Mouse (Mus musculus) bone marrow, adult 2 months (tissue): ENCODE results near the gene Gm42957. TPM values are rescaled to one million over a fixed set of nuclear protein-coding genes. Genes with fewer than 3 reads are reported as not detected.

ENCODE experiments used
- H3K27ac ChIP-seq: fragments of 200-500 bp; 2 replicates; pipeline ENCODE4 v1.5.1; 2012; ENCODE audit warnings: low read depth, mild to moderate bottlenecking, control low read depth, inconsistent platforms, low read length; ENCODE audit not compliant: control insufficient read depth, poor library complexity, insufficient read depth
- H3K4me1 ChIP-seq: fragments of 200-500 bp; 2 replicates; pipeline ENCODE4 v1.6.1; 2011; ENCODE audit warnings: low read length; ENCODE audit not compliant: control insufficient read depth, insufficient read depth
- H3K4me3 ChIP-seq: fragments of 200-500 bp; replicated peaks from 2 replicates; pipeline ENCODE3; 2011; ENCODE audit warnings: mild to moderate bottlenecking, low read depth, low read length, control low read depth; ENCODE audit not compliant: control insufficient read depth
- CTCF ChIP-seq: fragments of 200-500 bp; IDR thresholded peaks from 2 replicates; pipeline ENCODE4 v1.5.1; 2011; ENCODE audit warnings: low read length, control low read depth; ENCODE audit not compliant: control insufficient read depth, insufficient read depth
- POLR2A ChIP-seq: fragments of 200-500 bp; IDR thresholded peaks from 2 replicates; pipeline ENCODE4 v1.6.1; 2011; ENCODE audit warnings: low read depth, mild to moderate bottlenecking, control low read depth, low read length, borderline replicate concordance; ENCODE audit not compliant: control insufficient read depth
- WGBS: fragments of 180-500 bp; shearing (Covaris S2); methylation state at CpG from one replicate; pipeline ENCODE4 v1.1.7; 2018; 5-methylcytosine and 5-hydroxymethylcytosine counted together
- polyA plus RNA-seq: library from polyadenylated mRNA; stranded (reverse); fragments of >200 nt; gene quantifications from 2 replicates; pipeline ENCODE4 v1.2.4, GENCODE M21; 2011; ENCODE audit warnings: low replicate concordance; ENCODE audit not compliant: missing spikeins, insufficient read depth, insufficient read length

The Gm42957 gene
- polyA plus RNA-seq, 1 experiment, result not detected

- H3K27ac ChIP-seq, result no peak overlapping the region
- TF ChIP-seq CTCF (no peak), POLR2A (no peak)
- 83% methylated on average over 1 of the region's 1 CpGs for WGBS
These were observed 1.3 kb upstream of the Gm42957 start for GRCm38 (mm10) chr3:96634015-96634414.

GRCm38 (mm10) chr3:96635906-96636305 lies 632 bp downstream of the Gm42957 start:
- Histone ChIP-seq H3K27ac (peak overlapping the region; percentile 87), H3K4me3 (peak overlapping the region; percentile 92), H3K4me1 (peaks cover 1% of the 10 kb centered on the region; the same call in 1 of the 2 replicates)
- WGBS, result 5% methylated on average over 15 of the region's 15 CpGs
- TF ChIP-seq CTCF, result no peak
- no peak for TF ChIP-seq POLR2A

More at GRCm38 (mm10) chr3:96634015-96634414, 1.3 kb upstream of the Gm42957 start:
- H3K4me1 ChIP-seq, result peaks cover 1% of the 10 kb centered on the region; the same call in 1 of the 2 replicates
- no peak overlapping the region for H3K4me3 ChIP-seq

- no peak overlapping the region for H3K27ac ChIP-seq
- H3K4me1 ChIP-seq, result peaks cover 1% of the 10 kb centered on the region; the same call in 1 of the 2 replicates
- no peak overlapping the region for H3K4me3 ChIP-seq
- TF ChIP-seq CTCF, result no peak
- TF ChIP-seq POLR2A, result no peak
- 63% methylated on average over 11 of the region's 11 CpGs for whole genome bisulfite sequencing
These were observed 1.2 kb downstream of the Gm42957 start for GRCm38 (mm10) chr3:96636448-96636847.

- TF ChIP-seq POLR2A, result no peak
- peak; percentile 66 for TF ChIP-seq CTCF
- Histone ChIP-seq H3K4me1 (peaks cover 1% of the 10 kb centered on the region; the same call in 1 of the 2 replicates), H3K4me3 (no peak overlapping the region), H3K27ac (no peak overlapping the region)
- 76% methylated on average over 1 of the region's 1 CpGs for WGBS
These were observed 3.9 kb downstream of the Gm42957 start for GRCm38 (mm10) chr3:96639219-96639618.

GRCm38 (mm10) chr3:96645018-96645649 lies 9.9 kb downstream of the Gm42957 start, which contains the start of gene Itga10:
TSS of gene Itga10 (plus strand) at chr3:96645584.
- Histone ChIP-seq H3K4me3 (no peak within 1 kb of the TSS), H3K4me1 (no peaks in the 10 kb centered on the region), H3K27ac (no peak within 1 kb of the TSS)
- TF ChIP-seq CTCF (peak; percentile 51; the same call in 1 of the 2 replicates), POLR2A (no peak)
- WGBS, result 76% methylated on average over 7 of the region's 7 CpGs

- WGBS, result 85% methylated on average over 3 of the region's 3 CpGs
- TF ChIP-seq POLR2A, result no peak
- no peak for TF ChIP-seq CTCF
These were observed 12.1 kb downstream of the Gm42957 start for GRCm38 (mm10) chr3:96647365-96647764.

GRCm38 (mm10) chr3:96660901-96661300 lies 25.6 kb downstream of the Gm42957 start:
- WGBS, result 41% methylated on average over 2 of the region's 2 CpGs
- H3K27ac ChIP-seq, result no peak overlapping the region
- TF ChIP-seq POLR2A, result no peak
- TF ChIP-seq CTCF, result no peak
- no peaks in the 10 kb centered on the region for H3K4me1 ChIP-seq
- H3K4me3 ChIP-seq, result no peak overlapping the region

More at GRCm38 (mm10) chr3:96647365-96647764, 12.1 kb downstream of the Gm42957 start:
- Histone ChIP-seq H3K4me1 (no peaks in the 10 kb centered on the region), H3K4me3 (no peak overlapping the region), H3K27ac (no peak overlapping the region)

- TF ChIP-seq POLR2A (no peak), CTCF (no peak)
- H3K27ac ChIP-seq, result no peak overlapping the region
- H3K4me1 ChIP-seq, result no peaks in the 10 kb centered on the region
- no peak overlapping the region for H3K4me3 ChIP-seq
- 78% methylated on average over 8 of the region's 8 CpGs for WGBS
These were observed 27.6 kb downstream of the Gm42957 start for GRCm38 (mm10) chr3:96662731-96663316.
